Mouse (Mus musculus): Measurements from ENCODE around the gene Ssbp2.

DNA sequence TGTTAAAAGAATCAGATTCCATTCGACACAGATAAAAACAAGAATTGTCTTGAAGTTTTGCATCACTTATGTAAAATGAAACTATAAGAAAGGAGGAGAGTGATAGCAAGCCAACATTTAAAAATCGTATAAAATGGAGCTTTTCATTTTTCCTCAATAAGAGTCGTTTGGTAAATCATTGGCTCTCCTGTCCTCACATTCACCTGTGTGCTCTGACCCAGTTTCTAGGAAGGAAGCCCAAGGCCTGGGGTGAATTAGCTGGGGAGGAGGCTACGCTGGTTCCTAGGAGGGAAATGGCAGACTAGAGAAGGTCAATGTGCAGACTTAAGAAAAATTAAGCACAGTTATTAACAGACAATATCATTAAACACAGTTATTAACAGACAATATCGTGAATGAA is 156.8 kb downstream of the Ssbp2 start:
- TF ChIP-seq CTCF (IDR thresholded peaks at IDR 0.05; ENCODE audit: insufficient read depth, low read length) (no peak), POLR2A (IDR thresholded peaks at IDR 0.05; ENCODE audit: borderline replicate concordance, extremely low read depth, low read depth, low read length) (no peak)
